Mouse (Mus musculus) small intestine, adult 10 weeks (tissue): ENCODE results near the gene Gm15091. TPM values are rescaled to one million over a fixed set of nuclear protein-coding genes. Genes with fewer than 3 reads are reported as not detected.

Source experiments
- polyA plus RNA-seq: library from polyadenylated mRNA; stranded (reverse); fragments of 350-450 nt; fragmentation: Illumina TruSeq; extraction: RNeasy Lipid Tissue Mini Kit (QIAGEN cat#74804); gene quantifications from one replicate; pipeline ENCODE4 v1.2.3, GENCODE M21; 2014; ENCODE audit warnings: low replicate concordance

The Gm15091 gene
- polyA plus RNA-seq = not detected

GRCm38 (mm10) chrX:149941355-149941754, at the start of gene Gm15091:
Gene Gm15091 (plus strand): TSS chrX:149941655.

Other genes starting within 250 kb of the Gm15091 start
- not detected for gene Gm15097, start 157.2 kb upstream of the Gm15091 start, polyA plus RNA-seq